Mouse (Mus musculus) embryonic fibroblast, embryonic 13.5 days (primary cell): Measurements from ENCODE around the gene Rnf34. TPM values are rescaled to one million over a fixed set of nuclear protein-coding genes. Genes with fewer than 3 reads are reported as not detected.

ENCODE experiments used
- H3K27ac ChIP-seq: 2 replicates; pipeline ENCODE4 v1.5.1; 2012; ENCODE audit warnings: low read length, control low read depth, inconsistent platforms; ENCODE audit not compliant: insufficient read depth
- H3K4me1 ChIP-seq: 2 replicates; pipeline ENCODE4 v1.6.1; 2011; ENCODE audit warnings: low read length; ENCODE audit not compliant: control insufficient read depth, insufficient read depth
- H3K4me3 ChIP-seq: 2 replicates; pipeline ENCODE4 v1.5.1; 2011; ENCODE audit warnings: mild to moderate bottlenecking, control low read depth, low read length; ENCODE audit not compliant: insufficient read depth
- CTCF ChIP-seq: IDR thresholded peaks from 2 replicates; pipeline ENCODE4 v1.5.1; 2011; ENCODE audit warnings: mild to moderate bottlenecking, control low read depth, low read length, moderate library complexity, borderline replicate concordance; ENCODE audit not compliant: insufficient read depth
- POLR2A ChIP-seq: IDR thresholded peaks from 2 replicates; pipeline ENCODE4 v1.6.1; 2011; ENCODE audit warnings: low read depth, mild to moderate bottlenecking, control low read depth, low read length, moderate library complexity
- polyA plus RNA-seq: library from polyadenylated mRNA; stranded (reverse); fragments of >200 nt; gene quantifications from 2 replicates; pipeline ENCODE4 v1.2.4, GENCODE M21; 2011; ENCODE audit warnings: low read depth; ENCODE audit not compliant: missing spikeins, insufficient read length

Rnf34 gene
- polyA plus RNA-seq, 1 experiment, result 32.7 TPM

DNA sequence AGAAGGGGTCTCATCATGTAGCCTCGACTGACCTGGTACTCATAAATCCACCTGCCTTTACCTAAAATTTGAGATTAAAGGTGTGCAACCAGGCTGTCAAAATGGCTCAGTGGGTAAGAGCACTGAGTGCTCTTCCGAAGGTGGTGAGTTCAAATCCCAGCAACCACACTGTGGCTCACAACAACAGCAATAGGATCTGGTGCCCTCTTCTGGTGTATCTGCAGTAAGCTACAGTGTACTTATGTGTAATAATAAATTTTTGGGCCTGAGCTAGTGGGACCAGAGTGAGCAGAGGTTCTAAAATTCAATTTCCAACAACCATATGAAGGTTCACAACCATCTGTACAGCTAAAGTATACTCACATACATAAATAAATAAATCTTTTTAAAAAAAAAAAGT, 58.2 kb downstream of the Rnf34 start:
- H3K4me1 ChIP-seq, result no peaks in the 10 kb centered on the region
- TF ChIP-seq CTCF (no peak), POLR2A (no peak)
- H3K4me3 ChIP-seq, result no peak overlapping the region
- no peak overlapping the region for H3K27ac ChIP-seq

GRCm38 (mm10) chr5:122909481-122909880, 59.6 kb downstream of the Rnf34 start:
- no peak overlapping the region for H3K4me3 ChIP-seq
- no peaks in the 10 kb centered on the region for H3K4me1 ChIP-seq
- H3K27ac ChIP-seq, result no peak overlapping the region
- TF ChIP-seq CTCF, result no peak
- TF ChIP-seq POLR2A, result no peak

DNA sequence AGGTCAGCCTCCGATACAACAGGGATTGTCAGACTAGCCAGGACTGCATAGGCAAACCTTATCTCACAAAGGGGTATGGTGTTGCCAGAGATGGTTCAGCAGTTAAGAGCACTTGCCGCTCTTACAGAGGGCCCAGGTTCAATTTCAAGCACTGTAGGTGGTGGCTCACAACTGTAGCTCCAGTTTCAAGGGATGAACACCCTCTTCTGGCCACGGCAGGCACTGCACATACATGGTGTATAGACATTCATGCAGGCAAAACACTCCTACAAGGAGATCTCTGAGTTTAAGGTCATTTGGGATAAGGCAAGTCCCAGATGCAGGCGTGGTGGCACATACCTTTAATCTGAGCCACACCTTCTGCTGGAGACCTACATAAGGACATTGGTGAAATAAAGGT, 63.0 kb downstream of the Rnf34 start:
- TF ChIP-seq CTCF, result no peak
- no peak for TF ChIP-seq POLR2A
- H3K4me3 ChIP-seq, result no peak overlapping the region
- H3K27ac ChIP-seq, result no peak overlapping the region
- H3K4me1 ChIP-seq, result no peaks in the 10 kb centered on the region

- H3K4me3 ChIP-seq, result no peak overlapping the region
- TF ChIP-seq CTCF, result no peak
- no peak for TF ChIP-seq POLR2A
- no peaks in the 10 kb centered on the region for H3K4me1 ChIP-seq
- H3K27ac ChIP-seq, result no peak overlapping the region
These were observed 66.3 kb downstream of the Rnf34 start for GRCm38 (mm10) chr5:122916147-122916546.

DNA sequence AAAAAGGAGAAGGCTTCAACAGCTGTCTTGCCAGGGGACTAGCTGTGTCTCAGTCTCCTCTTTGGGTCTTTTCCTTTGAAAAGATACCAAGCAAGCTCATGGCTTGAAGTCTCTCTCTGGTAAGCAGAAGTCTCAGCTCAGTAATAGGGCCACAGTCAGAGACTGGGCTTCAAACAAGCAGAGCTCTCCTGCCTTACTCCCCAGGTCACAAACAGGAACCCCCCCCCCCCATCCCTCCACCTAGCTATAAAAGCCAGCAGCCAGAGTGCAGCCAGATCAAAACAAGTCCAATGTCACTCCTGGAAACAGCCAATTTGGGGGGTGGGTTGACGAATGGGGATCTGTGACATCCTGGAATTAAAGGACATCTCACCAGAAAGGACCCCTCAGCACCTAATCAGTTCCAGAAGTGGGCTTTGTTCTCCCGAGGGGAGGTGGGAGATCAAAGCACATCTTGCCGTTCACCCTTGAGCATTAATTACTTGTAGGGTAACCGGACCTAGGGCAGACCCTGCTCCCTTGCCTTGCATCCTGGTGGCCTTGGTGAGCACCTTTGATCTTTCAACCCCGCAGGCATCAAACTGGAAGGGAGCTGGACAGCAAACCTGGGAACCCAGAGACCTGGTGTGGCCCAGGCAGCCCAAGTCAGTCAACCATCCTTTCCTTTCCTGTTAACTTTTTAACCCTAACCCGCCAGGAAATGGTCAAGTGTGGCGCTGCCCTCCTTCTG, 68.3 kb downstream of the Rnf34 start:
- H3K4me3 ChIP-seq, result no peak overlapping the region
- TF ChIP-seq CTCF (no peak), POLR2A (no peak)
- no peaks in the 10 kb centered on the region for H3K4me1 ChIP-seq
- H3K27ac ChIP-seq, result no peak overlapping the region

DNA sequence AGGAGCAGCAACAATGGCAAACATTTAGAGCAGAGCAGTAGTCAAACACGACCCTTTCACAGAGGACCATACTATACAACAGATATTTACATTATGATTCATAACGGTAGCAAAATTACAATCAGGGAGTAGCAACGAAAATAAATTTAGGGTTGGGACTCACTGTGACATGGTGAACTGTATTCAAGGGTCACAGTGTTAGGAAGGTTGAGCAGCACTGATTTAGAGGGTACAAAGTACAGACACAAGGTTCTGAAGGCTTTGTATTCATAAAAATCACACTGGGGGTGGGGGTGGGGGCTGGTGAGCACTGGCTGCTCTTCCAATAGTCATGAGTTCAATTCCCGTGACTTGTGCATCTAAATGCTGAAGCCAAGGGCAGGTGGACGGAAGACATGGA, 70.7 kb downstream of the Rnf34 start:
- Histone ChIP-seq H3K27ac (no peak overlapping the region), H3K4me3 (no peak overlapping the region), H3K4me1 (no peaks in the 10 kb centered on the region)
- TF ChIP-seq CTCF (no peak), POLR2A (no peak)

Other genes with a start within 250 kb of the Rnf34 start
- gene Ift81, start 235.5 kb upstream of the Rnf34 start, polyA plus RNA-seq, result 27.9 and 49.1 TPM in 2 replicates
- 1.2 and 1.4 TPM in 2 replicates for gene P2rx7, start 206.1 kb upstream of the Rnf34 start, polyA plus RNA-seq
- 43.1 and 52.3 TPM in 2 replicates for gene P2rx4, start 142.5 kb upstream of the Rnf34 start, polyA plus RNA-seq
- 18.8 and 22.7 TPM in 2 replicates for gene Camkk2, start 70.6 kb upstream of the Rnf34 start, polyA plus RNA-seq
- gene Anapc5, start 28.7 kb upstream of the Rnf34 start, polyA plus RNA-seq, result 320 and 443 TPM in 2 replicates
- gene Kdm2b, start 139.8 kb downstream of the Rnf34 start, polyA plus RNA-seq, result 18.0 and 22.4 TPM in 2 replicates
- gene Orai1, start 165.0 kb downstream of the Rnf34 start, polyA plus RNA-seq, result 9.3 and 10.6 TPM in 2 replicates
- not detected in 2 replicates for gene Morn3, start 197.0 kb downstream of the Rnf34 start, polyA plus RNA-seq
- 5.5 and 9.1 TPM in 2 replicates for gene Tmem120b, start 218.4 kb downstream of the Rnf34 start, polyA plus RNA-seq